Mouse (Mus musculus) gastrocnemius, adult 2 months (tissue): Measurements from ENCODE around the gene Nfatc2. TPM values are rescaled to one million over a fixed set of nuclear protein-coding genes. Genes with fewer than 3 reads are reported as not detected.

Experiments
- DNase-seq: peaks from one replicate; pipeline ENCODE4 v3.0.0; 2022
- H3K27ac ChIP-seq: fragments of 200-600 bp; 2 replicates; pipeline ENCODE4 v1.8.1; 2022; ENCODE audit warnings: mild to moderate bottlenecking
- H3K4me3 ChIP-seq: fragments of 200-600 bp; 2 replicates; pipeline ENCODE4 v1.8.1; 2022; ENCODE audit warnings: mild to moderate bottlenecking, moderate library complexity
- CTCF ChIP-seq: fragments of 200-600 bp; IDR thresholded peaks from 2 replicates; pipeline ENCODE4 v1.8.1; 2022; ENCODE audit warnings: antibody characterized with exemption, mild to moderate bottlenecking, moderate library complexity
- intact Hi-C: fragments of 180-260 bp; cut with DNase I; formaldehyde crosslinking; loops from one replicate; pipeline ENCODE4 v1.15.1; 2025
- total RNA-seq, 2 experiments: library from RNA; stranded (reverse); gene quantifications; 2 replicates each; pipeline ENCODE4 v1.2.3; 2021

The Nfatc2 gene
- total RNA-seq, 2 experiments from 2014 or later, result 7.1 to 9.1 TPM

DNA sequence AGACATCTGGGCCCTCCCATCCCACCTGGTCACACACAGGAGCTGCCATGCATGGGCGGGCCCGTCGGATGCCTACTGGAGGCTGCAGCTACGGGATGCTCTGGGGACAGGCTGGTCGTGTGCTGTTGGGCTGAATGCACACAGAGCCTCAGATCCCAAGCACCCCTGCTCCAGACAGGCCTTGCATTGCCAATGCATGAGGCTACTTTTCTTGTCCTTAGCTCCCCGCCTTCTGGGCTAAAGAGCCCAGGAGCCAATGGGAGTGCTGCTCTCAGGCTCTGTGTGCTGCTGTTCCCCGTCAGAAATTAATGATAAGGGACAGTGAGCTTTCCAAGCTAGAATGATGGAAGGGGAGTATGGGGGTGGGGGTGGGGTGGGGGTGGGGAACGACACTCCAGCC, 17.0 kb downstream of the Nfatc2 start:
- TF ChIP-seq CTCF, result no peak
- no peak for DNase-seq
- Histone ChIP-seq H3K27ac (peak overlapping the region; percentile 68), H3K4me3 (no peak overlapping the region)
- intact Hi-C loops, result no loop called here

GRCm38 (mm10) chr2:168583084-168583483, 18.4 kb downstream of the Nfatc2 start:
- no peak for TF ChIP-seq CTCF
- peak overlapping the region; percentile 68 for H3K27ac ChIP-seq
- intact Hi-C loops, result no loop called here
- H3K4me3 ChIP-seq, result no peak overlapping the region
- DNase-seq, result no peak

GRCm38 (mm10) chr2:168581207-168581854, 20.1 kb downstream of the Nfatc2 start:
- H3K4me3 ChIP-seq, result no peak overlapping the region
- intact Hi-C loops, result no loop called here
- TF ChIP-seq CTCF, result no peak
- peak overlapping the region; percentile 35; the same call in 1 of the 2 replicates for H3K27ac ChIP-seq
- no peak for DNase-seq

GRCm38 (mm10) chr2:168580295-168580915, 21.1 kb downstream of the Nfatc2 start:
- intact Hi-C loops, result no loop called here
- Histone ChIP-seq H3K4me3 (no peak overlapping the region), H3K27ac (peak overlapping the region; percentile 63; the same call in 1 of the 2 replicates)
- DNase-seq, result no peak
- TF ChIP-seq CTCF, result no peak

GRCm38 (mm10) chr2:168579601-168580130, 21.8 kb downstream of the Nfatc2 start:
- TF ChIP-seq CTCF, result no peak
- Histone ChIP-seq H3K4me3 (no peak overlapping the region), H3K27ac (peak overlapping the region; percentile 63)
- intact Hi-C loops, result no loop called here
- DNase-seq, result no peak

DNA sequence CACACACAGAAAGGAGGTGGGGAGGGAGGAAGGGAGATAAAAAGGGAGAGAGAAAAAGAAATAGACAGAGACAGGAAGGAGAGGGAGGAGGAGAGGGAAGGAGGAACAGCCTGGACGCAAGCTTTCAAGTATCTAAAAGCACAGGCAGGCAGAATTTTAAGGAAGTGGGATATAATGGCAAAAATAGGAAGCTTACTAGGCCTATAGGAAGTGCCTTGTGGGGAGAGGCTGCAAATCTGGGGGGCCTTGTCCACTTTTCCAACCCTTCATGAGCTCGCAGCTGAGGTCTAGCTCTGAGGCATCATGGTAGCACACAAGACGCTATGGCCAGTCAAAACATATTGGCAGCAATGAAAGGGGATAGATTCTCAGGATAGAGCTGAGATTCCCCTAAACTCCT, 22.3 kb downstream of the Nfatc2 start:
- Histone ChIP-seq H3K27ac (peak overlapping the region; percentile 63), H3K4me3 (no peak overlapping the region)
- no peak for DNase-seq
- intact Hi-C loops, result no loop called here
- no peak for TF ChIP-seq CTCF

GRCm38 (mm10) chr2:168578132-168578531, 23.3 kb downstream of the Nfatc2 start:
- Histone ChIP-seq H3K4me3 (no peak overlapping the region), H3K27ac (peak overlapping the region; percentile 63)
- no peak for TF ChIP-seq CTCF
- intact Hi-C loops, result no loop called here
- DNase-seq, result peak; percentile 51

GRCm38 (mm10) chr2:168577381-168577780, 24.1 kb downstream of the Nfatc2 start:
- peak overlapping the region; percentile 63; the same call in 1 of the 2 replicates for H3K27ac ChIP-seq
- TF ChIP-seq CTCF, result no peak
- H3K4me3 ChIP-seq, result no peak overlapping the region
- intact Hi-C loops, result no loop called here
- DNase-seq, result no peak

DNA sequence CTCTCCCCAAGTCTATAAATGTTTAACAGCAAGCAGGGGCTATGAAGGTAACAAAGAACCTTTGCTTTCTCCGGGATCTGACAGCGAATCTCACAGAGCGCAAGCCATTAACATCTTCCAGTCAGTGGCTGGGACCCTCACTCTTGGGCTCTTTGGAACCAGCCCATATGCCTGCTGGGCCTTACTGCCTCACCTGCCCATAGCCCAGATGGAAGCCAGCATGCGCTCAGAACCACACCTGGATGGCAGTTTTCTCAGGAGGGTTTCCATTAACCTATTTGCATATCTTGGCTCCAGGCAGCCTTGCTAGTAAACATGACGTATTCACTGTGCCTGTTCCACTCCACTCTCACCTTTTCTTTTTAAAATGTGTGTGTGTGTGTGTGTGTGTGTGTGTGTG, 25.6 kb downstream of the Nfatc2 start:
- no peak for TF ChIP-seq CTCF
- no peak overlapping the region for H3K4me3 ChIP-seq
- intact Hi-C loops, result no loop called here
- H3K27ac ChIP-seq, result no peak overlapping the region
- no peak for DNase-seq

GRCm38 (mm10) chr2:168574934-168575333, 26.5 kb downstream of the Nfatc2 start:
- intact Hi-C loops, result no loop called here
- Histone ChIP-seq H3K4me3 (no peak overlapping the region), H3K27ac (peak overlapping the region; percentile 28)
- TF ChIP-seq CTCF, result no peak
- no peak for DNase-seq

- intact Hi-C loops, result no loop called here
- no peak overlapping the region for H3K27ac ChIP-seq
- H3K4me3 ChIP-seq, result no peak overlapping the region
- no peak for TF ChIP-seq CTCF
- DNase-seq, result no peak
These were observed 27.6 kb downstream of the Nfatc2 start for GRCm38 (mm10) chr2:168573866-168574265.

DNA sequence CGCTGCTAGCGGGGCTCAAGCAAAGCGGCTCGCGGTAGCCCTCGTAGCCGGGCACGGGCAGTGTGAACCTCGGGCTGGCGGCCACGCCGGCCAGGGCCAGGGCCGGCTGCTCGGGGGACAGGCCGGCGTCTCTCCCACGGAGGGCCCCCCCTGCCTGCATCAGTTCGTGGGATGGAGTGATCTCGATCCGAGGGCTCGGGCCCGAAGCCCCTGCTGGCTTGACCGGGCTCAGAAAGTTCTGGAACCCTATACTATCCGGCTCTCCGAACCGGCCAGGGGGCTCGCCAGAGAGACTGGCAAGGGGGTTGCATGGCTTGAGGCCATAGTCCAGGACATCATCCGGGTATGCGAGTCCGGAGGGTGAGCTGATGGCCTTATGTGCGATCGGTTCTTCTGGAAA, 30.2 kb downstream of the Nfatc2 start:
- DNase-seq, result no peak
- no peak for TF ChIP-seq CTCF
- Histone ChIP-seq H3K27ac (no peak overlapping the region), H3K4me3 (no peak overlapping the region)
- intact Hi-C loops, result no loop called here

DNA sequence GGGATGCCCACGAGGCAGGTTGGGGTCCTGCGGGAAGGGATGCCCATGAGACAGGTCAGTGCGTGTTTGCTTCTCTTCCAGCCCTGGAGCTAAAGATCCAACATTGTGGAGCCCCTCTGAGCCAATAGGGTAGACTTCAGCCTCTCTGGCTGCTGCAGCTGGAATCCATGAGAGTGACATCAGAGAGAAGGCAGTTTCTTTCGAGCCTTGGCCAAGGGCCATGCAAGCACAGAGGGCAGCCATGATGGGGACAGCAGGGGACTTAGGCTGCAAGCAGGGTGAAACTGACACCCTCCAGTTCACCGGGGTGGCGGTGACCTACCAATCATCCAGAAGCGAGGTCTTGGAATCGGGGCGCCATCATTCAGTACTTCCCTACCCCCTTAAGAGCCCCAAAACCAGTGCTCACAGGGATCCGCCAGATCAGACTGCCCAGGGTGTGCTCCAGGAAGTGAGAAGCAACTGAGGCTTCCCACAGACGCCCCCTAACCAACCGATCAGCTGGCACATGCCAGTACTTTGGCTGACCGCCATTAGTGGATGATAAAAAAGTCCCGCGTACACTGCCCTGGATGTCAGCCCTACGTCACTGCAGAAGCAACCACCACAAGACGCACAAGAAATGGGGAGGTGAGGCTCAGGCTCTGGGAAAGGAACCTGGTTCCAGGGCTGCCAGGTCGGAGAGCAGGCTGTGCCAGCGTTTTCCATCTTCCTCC, 35.8 kb downstream of the Nfatc2 start:
- no peak overlapping the region for H3K27ac ChIP-seq
- TF ChIP-seq CTCF, result no peak
- no peak for DNase-seq
- intact Hi-C loops, result no loop called here
- H3K4me3 ChIP-seq, result no peak overlapping the region
